Mouse (Mus musculus): Measurements from ENCODE around the gene Peg12. TPM values are rescaled to one million over a fixed set of nuclear protein-coding genes. Genes with fewer than 3 reads are reported as not detected.

Gene Peg12
- polyA plus RNA-seq, 1 experiment = 0.30 TPM

GRCm38 (mm10) chr7:62418346-62418745, 46.0 kb downstream of the Peg12 start:
- no peak for DNase-seq
- H3K4me1 ChIP-seq (ENCODE audit: control insufficient read depth, insufficient read depth, low read length) = no peaks in the 10 kb centered on the region
- 82% methylated on average over 9 of the region's 9 CpGs for WGBS
- no peak overlapping the region for H3K4me3 ChIP-seq (ENCODE audit: insufficient read depth, low read depth, low read length)
- TF ChIP-seq CTCF (conservative IDR thresholded peaks at IDR 0.05; ENCODE audit: insufficient read depth, insufficient read length, low read depth, low read length) (no peak), POLR2A (IDR thresholded peaks at IDR 0.05; ENCODE audit: low read depth, low read length) (no peak)
- no peaks in the 10 kb centered on the region for H3K36me3 ChIP-seq (ENCODE audit: control insufficient read depth, insufficient read depth, low read length)
- peaks cover 2% of the 10 kb centered on the region for H3K27me3 ChIP-seq (replicated peaks; ENCODE audit: control insufficient read depth, insufficient read depth, low read length)
- no peak overlapping the region for H3K27ac ChIP-seq (ENCODE audit: insufficient read depth, low read depth, low read length)

GRCm38 (mm10) chr7:62416173-62416572, 48.1 kb downstream of the Peg12 start:
- Histone ChIP-seq H3K4me3 (ENCODE audit: insufficient read depth, low read depth, low read length) (no peak overlapping the region), H3K36me3 (ENCODE audit: control insufficient read depth, insufficient read depth, low read length) (no peaks in the 10 kb centered on the region), H3K4me1 (ENCODE audit: control insufficient read depth, insufficient read depth, low read length) (no peaks in the 10 kb centered on the region), H3K27me3 (replicated peaks; ENCODE audit: control insufficient read depth, insufficient read depth, low read length) (peaks cover 2% of the 10 kb centered on the region), H3K27ac (ENCODE audit: insufficient read depth, low read depth, low read length) (no peak overlapping the region)
- DNase-seq = no peak
- TF ChIP-seq POLR2A (IDR thresholded peaks at IDR 0.05; ENCODE audit: low read depth, low read length) (no peak), CTCF (conservative IDR thresholded peaks at IDR 0.05; ENCODE audit: insufficient read depth, insufficient read length, low read depth, low read length) (no peak)

GRCm38 (mm10) chr7:62415222-62415621, 49.1 kb downstream of the Peg12 start:
- no peak overlapping the region for H3K27ac ChIP-seq (ENCODE audit: insufficient read depth, low read depth, low read length)
- no peaks in the 10 kb centered on the region for H3K36me3 ChIP-seq (ENCODE audit: control insufficient read depth, insufficient read depth, low read length)
- DNase-seq = no peak
- H3K27me3 ChIP-seq (replicated peaks; ENCODE audit: control insufficient read depth, insufficient read depth, low read length) = no peaks in the 10 kb centered on the region
- no peak overlapping the region for H3K4me3 ChIP-seq (ENCODE audit: insufficient read depth, low read depth, low read length)
- WGBS = 63% methylated on average over 1 of the region's 1 CpGs
- H3K4me1 ChIP-seq (ENCODE audit: control insufficient read depth, insufficient read depth, low read length) = no peaks in the 10 kb centered on the region
- TF ChIP-seq POLR2A (IDR thresholded peaks at IDR 0.05; ENCODE audit: low read depth, low read length) = no peak
- no peak for TF ChIP-seq CTCF (conservative IDR thresholded peaks at IDR 0.05; ENCODE audit: insufficient read depth, insufficient read length, low read depth, low read length)

Other genes with a start within 250 kb of the Peg12 start
- 2.3 TPM in 2 replicates for gene Ndn, start 117.9 kb downstream of the Peg12 start, polyA plus RNA-seq (2012; rRNA removed)
- gene Magel2, start 87.5 kb downstream of the Peg12 start, polyA plus RNA-seq (2012; rRNA removed) = 0.02 TPM in 1 of 2 replicates, not detected in the other
- gene Mkrn3, start 44.4 kb downstream of the Peg12 start, polyA plus RNA-seq (2012; rRNA removed) = 0.56 and 0.77 TPM in 2 replicates

Measured in kidney, adult 2 months (tissue).